Mouse (Mus musculus): ENCODE data around the gene Rgs6.

- no peak for TF ChIP-seq POLR2A (IDR thresholded peaks at IDR 0.05; ENCODE audit: borderline replicate concordance, extremely low read depth, low read depth, low read length)
- TF ChIP-seq CTCF (IDR thresholded peaks at IDR 0.05; ENCODE audit: insufficient read depth, low read length): no peak
Measured at GRCm38 (mm10) chr12:83131405-83131804, 543.3 kb downstream of the Rgs6 start.
